Mouse (Mus musculus) heart, postnatal 25 days (tissue): ENCODE measurements at regions not wholly inside any gene's neighbourhood (a gene's known extent, or its start where the extent isn't known, plus 50 kb on each side); places are given as distances from the start of the nearest gene placed in this dataset.
"Not testable (repeated sequence)": the region's sequence is repeated elsewhere in the genome, so short reads cannot be mapped to it uniquely, and the experiment has no call there.

Experiments used
- DNase-seq: peaks from one replicate; pipeline ENCODE4 v3.0.0; 2022; ENCODE audit warnings: low spot score
- intact Hi-C: fragments of 180-260 bp; cut with DNase I; formaldehyde crosslinking; loops from one replicate; pipeline ENCODE4 v1.15.1; 2025

- no peak for DNase-seq
- intact Hi-C loops: no loop called here
These were observed 242.4 kb upstream of the Rarb start for GRCm38 (mm10) chr14:17061358-17061757.

GRCm38 (mm10) chr14:17058438-17058837 lies 239.5 kb upstream of the Rarb start:
- intact Hi-C loops: no loop called here

GRCm38 (mm10) chr14:17057355-17057754 lies 238.4 kb upstream of the Rarb start:
- DNase-seq: no peak
- intact Hi-C loops: no loop called here

More at GRCm38 (mm10) chr14:17058438-17058837, 239.5 kb upstream of the Rarb start:
- DNase-seq: no peak

- intact Hi-C loops: no loop called here
- no peak for DNase-seq
These were observed 236.8 kb upstream of the Rarb start for GRCm38 (mm10) chr14:17055741-17056140.

GRCm38 (mm10) chr14:17054381-17054780 lies 235.4 kb upstream of the Rarb start:
- DNase-seq: no peak
- intact Hi-C loops: no loop called here

- no peak for DNase-seq
- intact Hi-C loops: no loop called here
These were observed 227.9 kb upstream of the Rarb start for GRCm38 (mm10) chr14:17046808-17047207.

- intact Hi-C loops: no loop called here
- DNase-seq: no peak
These were observed 226.6 kb upstream of the Rarb start for GRCm38 (mm10) chr14:17045426-17046132.

- intact Hi-C loops: no loop called here
- no peak for DNase-seq
These were observed 201.8 kb upstream of the Rarb start for GRCm38 (mm10) chr14:17020603-17021356.

- intact Hi-C loops: no loop called here
- no peak for DNase-seq
These were observed 194.0 kb upstream of the Rarb start for GRCm38 (mm10) chr14:17012931-17013330.

- intact Hi-C loops: no loop called here
- DNase-seq: no peak
These were observed 193.2 kb upstream of the Rarb start for GRCm38 (mm10) chr14:17012200-17012599.

GRCm38 (mm10) chr14:17005194-17006018 lies 186.4 kb upstream of the Rarb start:
- intact Hi-C loops: no loop called here

GRCm38 (mm10) chr14:17004714-17005113 lies 185.8 kb upstream of the Rarb start:
- DNase-seq: no peak
- intact Hi-C loops: no loop called here

More at GRCm38 (mm10) chr14:17005194-17006018, 186.4 kb upstream of the Rarb start:
- peak; percentile 14 for DNase-seq

GRCm38 (mm10) chr14:16996716-16997115 lies 177.8 kb upstream of the Rarb start:
- DNase-seq: no peak
- intact Hi-C loops: no loop called here

- intact Hi-C loops: not testable (repeated sequence)
These were observed 152.0 kb upstream of the Rarb start for GRCm38 (mm10) chr14:16970911-16971310.

GRCm38 (mm10) chr14:16964717-16965391 lies 145.9 kb upstream of the Rarb start:
- DNase-seq: no peak
- intact Hi-C loops: no loop called here

More at GRCm38 (mm10) chr14:16970911-16971310, 152.0 kb upstream of the Rarb start:
- DNase-seq: not testable (repeated sequence)

- intact Hi-C loops: no loop called here
- no peak for DNase-seq
These were observed 143.4 kb upstream of the Rarb start for GRCm38 (mm10) chr14:16962216-16962826.

GRCm38 (mm10) chr14:16957802-16958201 lies 138.8 kb upstream of the Rarb start:
- no peak for DNase-seq
- intact Hi-C loops: no loop called here

GRCm38 (mm10) chr14:16954511-16955443 lies 135.8 kb upstream of the Rarb start:
- intact Hi-C loops: no loop called here
- no peak for DNase-seq
